Mouse (Mus musculus) liver, embryonic 16.5 days (tissue): ENCODE results near the gene Rsrp1. TPM values are rescaled to one million over a fixed set of nuclear protein-coding genes. Genes with fewer than 3 reads are reported as not detected.

Source experiments
- ATAC-seq: fragments of 200-750 bp; cut with Nextera tagmentation; 2 replicates; pipeline ENCODE4 v1.8.0; 2017; ENCODE audit warnings: low read depth, mild to moderate bottlenecking, moderate number of reproducible peaks, moderate library complexity
- H3K27ac ChIP-seq: fragments of 300-500 bp; sonication (generic); 2 replicates; pipeline ENCODE4 v1.5.1; 2014; ENCODE audit warnings: mild to moderate bottlenecking, low read length
- H3K27me3 ChIP-seq: fragments of 300-500 bp; sonication (generic); 2 replicates; pipeline ENCODE4 v1.6.1; 2014; ENCODE audit warnings: low read depth, low read length, mixed read lengths; ENCODE audit not compliant: control insufficient read depth, insufficient read depth
- H3K36me3 ChIP-seq: fragments of 300-500 bp; sonication (generic); 2 replicates; pipeline ENCODE4 v1.6.1; 2014; ENCODE audit warnings: mild to moderate bottlenecking; ENCODE audit not compliant: control insufficient read depth, insufficient read depth
- H3K4me1 ChIP-seq: fragments of 300-500 bp; sonication (generic); 2 replicates; pipeline ENCODE4 v1.6.1; 2014; ENCODE audit warnings: low read depth, low read length, mixed read lengths; ENCODE audit not compliant: control insufficient read depth
- H3K4me2 ChIP-seq: fragments of 300-500 bp; sonication (generic); 2 replicates; pipeline ENCODE4 v1.6.1; 2014; ENCODE audit warnings: low read depth, low read length, mixed read lengths
- H3K4me3 ChIP-seq: fragments of 300-500 bp; sonication (generic); 2 replicates; pipeline ENCODE4 v1.5.1; 2014; ENCODE audit warnings: low read depth, mild to moderate bottlenecking, low read length
- H3K9ac ChIP-seq: fragments of 300-500 bp; sonication (generic); 2 replicates; pipeline ENCODE4 v1.6.1; 2014; ENCODE audit warnings: low read depth, low read length
- H3K9me3 ChIP-seq: fragments of 300-500 bp; sonication (generic); replicated peaks from 2 replicates; pipeline ENCODE4 v1.6.1; 2016; ENCODE audit warnings: low read length; ENCODE audit not compliant: control insufficient read depth
- WGBS: fragments of 180-500 bp; shearing (Covaris S2); extraction: QIAGEN DNeasy Blood & Tissue Kit; methylation state at CpG from one replicate; pipeline ENCODE4 v1.1.7; 2014; ENCODE audit not compliant: insufficient replicate concordance; 5-methylcytosine and 5-hydroxymethylcytosine counted together
- polyA plus RNA-seq: library from polyadenylated mRNA; unstranded; fragments of >200 nt; fragmentation: Nextera tagmentation; extraction: Ambion mirVana; gene quantifications from 2 replicates; pipeline ENCODE4 v1.2.1, GENCODE M21; 2015

Gene Rsrp1
- polyA plus RNA-seq, 1 experiment from 2014 or later: 330 TPM

DNA sequence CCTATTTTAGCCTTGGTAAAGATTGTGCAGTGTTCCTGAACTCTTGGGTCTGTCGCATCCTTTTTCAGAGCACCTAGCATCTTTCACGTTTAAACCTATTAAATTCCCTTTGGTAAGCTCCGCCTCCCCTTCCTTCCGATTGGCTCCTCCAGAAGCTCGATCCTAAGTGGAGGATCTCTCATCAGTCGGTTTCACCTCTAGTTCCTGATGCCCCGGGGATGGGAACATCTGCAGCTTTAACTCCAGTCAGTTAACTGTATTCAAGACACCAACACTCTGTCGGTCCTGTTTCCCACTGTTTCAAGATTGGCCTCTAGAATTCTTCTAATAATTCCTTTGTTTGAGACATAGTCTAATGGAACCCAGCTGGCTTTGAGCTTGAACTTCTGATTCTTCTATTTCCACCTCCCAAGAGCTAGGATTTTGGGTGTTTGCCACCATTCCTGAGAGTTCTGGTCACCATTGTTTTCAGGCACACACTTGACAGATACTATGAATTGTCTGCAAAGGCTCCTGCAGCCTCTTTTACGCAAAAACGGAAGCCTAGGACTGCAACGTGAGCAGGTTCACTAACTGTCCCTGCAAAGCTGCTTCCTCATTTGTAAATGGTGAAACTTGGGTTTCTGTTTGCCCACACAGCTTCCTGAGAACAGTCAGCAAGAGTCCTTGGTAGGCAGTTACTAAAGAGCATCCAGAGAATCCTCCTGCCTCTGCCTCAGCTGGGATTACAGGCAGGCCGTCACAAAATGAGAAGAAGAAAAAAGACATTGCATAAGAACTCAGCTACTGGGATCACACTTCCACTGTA lies 3.5 kb upstream of the Rsrp1 start:
- H3K4me1 ChIP-seq: peaks cover 52% of the 10 kb centered on the region
- peaks cover 8% of the 10 kb centered on the region for H3K36me3 ChIP-seq
- H3K9ac ChIP-seq: no peak overlapping the region
- no peaks in the 10 kb centered on the region for H3K9me3 ChIP-seq
- H3K4me3 ChIP-seq: 0 out of 2 replicates have a peak overlapping the region, but pooled peaks have one; percentile 11
- H3K27ac ChIP-seq: peak overlapping the region; percentile 49
- no peak for ATAC-seq
- 20% methylated on average over 12 of the region's 12 CpGs for WGBS
- H3K4me2 ChIP-seq: peak overlapping the region; percentile 38
- H3K27me3 ChIP-seq: no peaks in the 10 kb centered on the region

DNA sequence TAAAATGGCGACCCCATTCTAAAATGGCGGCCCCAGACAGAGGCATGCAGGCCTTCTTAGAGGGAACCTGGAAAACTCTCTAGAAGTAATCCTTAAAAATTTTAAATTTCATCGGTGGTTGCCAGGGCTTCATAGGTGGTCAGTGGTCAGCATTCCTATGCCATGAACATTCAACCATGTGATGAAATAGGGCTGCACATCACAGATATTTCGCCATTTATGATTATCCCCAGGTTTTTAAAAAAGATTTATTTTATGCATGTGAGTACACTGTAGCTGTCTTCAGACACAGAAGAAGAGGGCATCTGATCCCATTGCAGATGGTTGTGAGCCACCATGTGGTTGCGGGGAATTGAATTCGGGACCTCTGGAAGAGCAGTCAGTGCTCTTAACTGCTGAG lies 2.8 kb upstream of the Rsrp1 start:
- H3K9ac ChIP-seq: no peak overlapping the region
- no peak for ATAC-seq
- H3K9me3 ChIP-seq: no peaks in the 10 kb centered on the region
- peaks cover 50% of the 10 kb centered on the region for H3K4me1 ChIP-seq
- H3K4me2 ChIP-seq: 0 out of 2 replicates have a peak overlapping the region, but pooled peaks have one; percentile 38
- WGBS: 89% methylated on average over 6 of the region's 6 CpGs
- peak overlapping the region; percentile 49 for H3K27ac ChIP-seq
- H3K4me3 ChIP-seq: no peak overlapping the region
- H3K36me3 ChIP-seq: peaks cover 14% of the 10 kb centered on the region
- H3K27me3 ChIP-seq: no peaks in the 10 kb centered on the region

DNA sequence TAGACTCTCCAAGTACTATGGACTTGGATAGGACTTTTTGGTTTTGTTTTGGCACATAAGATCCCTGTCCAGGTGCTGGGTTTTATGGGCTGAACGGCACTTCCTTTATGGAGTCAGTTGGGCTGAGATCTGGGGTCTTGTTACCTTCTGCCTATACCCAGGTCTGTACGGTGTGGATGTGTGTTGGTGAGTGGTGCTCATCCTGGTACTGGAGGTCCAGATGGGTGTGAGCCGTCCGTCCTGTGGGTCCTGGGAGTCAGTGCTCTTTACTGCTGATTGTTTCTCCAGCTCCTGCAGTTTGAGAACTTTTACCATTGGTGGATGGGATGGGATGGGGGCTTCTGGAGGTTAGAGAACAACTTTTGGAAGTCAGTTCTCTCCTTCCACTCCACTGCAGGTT lies 1.7 kb upstream of the Rsrp1 start:
- Histone ChIP-seq H3K36me3 (peaks cover 25% of the 10 kb centered on the region), H3K27me3 (no peaks in the 10 kb centered on the region), H3K4me3 (no peak overlapping the region), H3K9me3 (no peaks in the 10 kb centered on the region), H3K4me2 (no peak overlapping the region), H3K27ac (no peak overlapping the region), H3K4me1 (peaks cover 52% of the 10 kb centered on the region), H3K9ac (0 out of 2 replicates have a peak overlapping the region, but pooled peaks have one; percentile 14)
- WGBS: 91% methylated on average over 4 of the region's 4 CpGs
- ATAC-seq: no peak

- WGBS: 52% methylated on average over 10 of the region's 10 CpGs
- Histone ChIP-seq H3K27me3 (no peaks in the 10 kb centered on the region), H3K4me2 (peak overlapping the region; percentile 86), H3K4me3 (peak overlapping the region; percentile 97), H3K36me3 (peaks cover 30% of the 10 kb centered on the region), H3K9ac (peak overlapping the region; percentile 83), H3K4me1 (peaks cover 48% of the 10 kb centered on the region), H3K9me3 (no peaks in the 10 kb centered on the region), H3K27ac (peak overlapping the region; percentile 90)
- ATAC-seq: no peak
Measured at GRCm38 (mm10) chr4:134922111-134922924, 1.1 kb upstream of the Rsrp1 start.

- WGBS: 0% methylated on average over 13 of the region's 13 CpGs
- no peaks in the 10 kb centered on the region for H3K27me3 ChIP-seq
- H3K4me3 ChIP-seq: peak overlapping the region; percentile 97
- peak; percentile 39; the same call in 1 of the 2 replicates for ATAC-seq
- no peaks in the 10 kb centered on the region for H3K9me3 ChIP-seq
- peaks cover 36% of the 10 kb centered on the region for H3K36me3 ChIP-seq
- H3K27ac ChIP-seq: peak overlapping the region; percentile 90
- H3K4me1 ChIP-seq: peaks cover 45% of the 10 kb centered on the region
- peak overlapping the region; percentile 83 for H3K9ac ChIP-seq
- H3K4me2 ChIP-seq: peak overlapping the region; percentile 86
Measured at GRCm38 (mm10) chr4:134922925-134923244, 507 bp upstream of the Rsrp1 start.

- peak overlapping the region; percentile 100 for H3K9ac ChIP-seq
- H3K36me3 ChIP-seq: peaks cover 47% of the 10 kb centered on the region
- peak; percentile 63 for ATAC-seq
- H3K9me3 ChIP-seq: no peaks in the 10 kb centered on the region
- H3K27me3 ChIP-seq: no peaks in the 10 kb centered on the region
- peak overlapping the region; percentile 97 for H3K4me3 ChIP-seq
- H3K4me2 ChIP-seq: peak overlapping the region; percentile 93
- H3K27ac ChIP-seq: peak overlapping the region; percentile 98
- H3K4me1 ChIP-seq: peaks cover 36% of the 10 kb centered on the region
- WGBS: under 1% methylated on average over 74 of the region's 75 CpGs
Measured at GRCm38 (mm10) chr4:134924019-134924741, 788 bp downstream of the Rsrp1 start.

- ATAC-seq: no peak
- Histone ChIP-seq H3K36me3 (peaks cover 48% of the 10 kb centered on the region), H3K4me2 (peak overlapping the region; percentile 93), H3K27me3 (no peaks in the 10 kb centered on the region), H3K9me3 (no peaks in the 10 kb centered on the region), H3K9ac (peak overlapping the region; percentile 71), H3K27ac (peak overlapping the region; percentile 13; the same call in 1 of the 2 replicates), H3K4me3 (peak overlapping the region; percentile 71), H3K4me1 (peaks cover 35% of the 10 kb centered on the region)
- 53% methylated on average over 8 of the region's 8 CpGs for WGBS
Measured at GRCm38 (mm10) chr4:134925206-134925605, 1.8 kb downstream of the Rsrp1 start.

GRCm38 (mm10) chr4:134927815-134928463 lies 4.5 kb downstream of the Rsrp1 start:
- no peak overlapping the region for H3K4me2 ChIP-seq
- no peak overlapping the region for H3K4me3 ChIP-seq
- peaks cover 43% of the 10 kb centered on the region for H3K4me1 ChIP-seq
- H3K36me3 ChIP-seq: peaks cover 55% of the 10 kb centered on the region
- no peak overlapping the region for H3K9ac ChIP-seq
- no peaks in the 10 kb centered on the region for H3K27me3 ChIP-seq
- 72% methylated on average over 5 of the region's 5 CpGs for WGBS
- no peak for ATAC-seq
- H3K9me3 ChIP-seq: no peaks in the 10 kb centered on the region
- no peak overlapping the region for H3K27ac ChIP-seq
